Mouse (Mus musculus) CH12.LX (cell line): Measurements from ENCODE around the gene Cdc14a. TPM values are rescaled to one million over a fixed set of nuclear protein-coding genes. Genes with fewer than 3 reads are reported as not detected.

Experiments
- DNase-seq: peaks from one replicate; pipeline ENCODE4 v3.0.0-alpha.2; 2013; ENCODE audit errors: extremely low read depth
- H3K27ac ChIP-seq: 2 replicates; pipeline ENCODE4 v1.5.1; 2012; ENCODE audit warnings: low read depth, mild to moderate bottlenecking, control low read depth, moderate library complexity; ENCODE audit not compliant: insufficient read depth
- H3K27me3 ChIP-seq: replicated peaks from 2 replicates; pipeline ENCODE3; 2012; ENCODE audit warnings: inconsistent platforms
- H3K36me3 ChIP-seq, 2 experiments: replicated peaks in 1 of 2; 2 replicates each; pipeline versions ENCODE3 to v1.6.1; 2012; ENCODE audit warnings: inconsistent platforms in 1 of 2, low read length in 1 of 2, mild to moderate bottlenecking in 1 of 2, mixed read lengths in 1 of 2, moderate library complexity in 1 of 2; ENCODE audit not compliant: control insufficient read depth in 1 of 2, insufficient read depth in 1 of 2
- H3K4me1 ChIP-seq, 2 experiments: 2 replicates each; pipeline ENCODE4 v1.6.1; 2012; ENCODE audit warnings: inconsistent platforms in 1 of 2, moderate library complexity in 1 of 2; ENCODE audit not compliant: insufficient read depth in 2 of 2, control insufficient read depth in 1 of 2
- H3K4me2 ChIP-seq: 2 replicates; pipeline ENCODE4 v1.6.1; 2012; ENCODE audit warnings: low read depth, mild to moderate bottlenecking, control low read depth; ENCODE audit not compliant: poor library complexity, insufficient read depth, severe bottlenecking
- H3K4me3 ChIP-seq, 3 experiments: fragments of 150-350 bp in 1 of 3; sonication (generic) in 1 of 3; replicated peaks in 1 of 3; 2 replicates each; pipeline versions ENCODE3 to v1.5.1; 2011 to 2012; ENCODE audit warnings: low read depth in 2 of 3, low read length in 2 of 3, mild to moderate bottlenecking in 2 of 3, moderate library complexity in 2 of 3, control low read depth in 1 of 3, improper control_type of control experiment in 1 of 3, inconsistent platforms in 1 of 3, mixed read lengths in 1 of 3; ENCODE audit not compliant: poor library complexity in 1 of 3
- H3K79me2 ChIP-seq: replicated peaks from 2 replicates; pipeline ENCODE4 v1.6.1; 2012; ENCODE audit warnings: mild to moderate bottlenecking, moderate library complexity; ENCODE audit not compliant: control insufficient read depth, poor library complexity, insufficient read depth, severe bottlenecking; ENCODE audit errors: extremely low read depth
- H3K9ac ChIP-seq: 2 replicates; pipeline ENCODE4 v1.6.1; 2012; ENCODE audit warnings: low read depth, mild to moderate bottlenecking, control low read depth, moderate library complexity; ENCODE audit not compliant: insufficient read depth
- H3K9me3 ChIP-seq: replicated peaks from 2 replicates; pipeline ENCODE3; 2012; ENCODE audit warnings: low read length, inconsistent platforms, mixed read lengths
- BHLHE40 ChIP-seq: IDR thresholded peaks from 2 replicates; pipeline ENCODE4 v1.6.1; 2011; ENCODE audit warnings: mild to moderate bottlenecking, low read depth, low read length, improper control_type of control experiment
- ETS1 ChIP-seq: conservative IDR thresholded peaks from 2 replicates; pipeline ENCODE4 v1.6.1; 2012; ENCODE audit warnings: low read depth, mild to moderate bottlenecking, inconsistent platforms, low read length, improper control_type of control experiment, moderate library complexity
- KAT2A ChIP-seq: IDR thresholded peaks from 2 replicates; pipeline ENCODE4 v1.6.1; 2012; ENCODE audit warnings: low read length, improper control_type of control experiment, inconsistent platforms; ENCODE audit not compliant: insufficient replicate concordance
- MAZ ChIP-seq: IDR thresholded peaks from 2 replicates; pipeline ENCODE4 v1.6.1; 2012; ENCODE audit warnings: low read depth, mild to moderate bottlenecking, inconsistent platforms, low read length, improper control_type of control experiment, moderate library complexity
- TBP ChIP-seq: conservative IDR thresholded peaks from 2 replicates; pipeline ENCODE4 v1.6.1; 2011; ENCODE audit warnings: low read depth, low read length, improper control_type of control experiment
- ZMIZ1 ChIP-seq: IDR thresholded peaks from 2 replicates; pipeline ENCODE4 v1.6.1; 2012; ENCODE audit warnings: low read depth, mild to moderate bottlenecking, inconsistent platforms, low read length, improper control_type of control experiment
- ZNF384 ChIP-seq: IDR thresholded peaks from 2 replicates; pipeline ENCODE4 v1.6.1; 2012; ENCODE audit warnings: low read depth, low read length, improper control_type of control experiment, inconsistent platforms
- dilution Hi-C: fragments of 300-500 bp; cut with MboI; formaldehyde crosslinking; loops from 2 replicates; pipeline ENCODE4 v1.14.3; 2020; ENCODE audit warnings: low sequenced_read_pairs; ENCODE audit not compliant: extremely low pct_unique_long_range_greater_than_20kb, extremely low pct_ligation_motif_present
- in situ Hi-C: fragments of 300-500 bp; cut with MboI; formaldehyde crosslinking; loops from 3 replicates; pipeline ENCODE4 v1.14.3; 2019; ENCODE audit warnings: low sequenced_read_pairs, low pct_ligation_motif_present, low pct_unique_long_range_greater_than_20kb, mixed read lengths
- polyA plus RNA-seq: library from polyadenylated mRNA; unstranded; fragments of >175 nt; gene quantifications from 2 replicates; pipeline ENCODE4 v1.2.1, GENCODE M21; 2012; ENCODE audit warnings: low read depth; ENCODE audit not compliant: insufficient read length
- total RNA-seq, 2 experiments: library from RNA; depleted of rRNA; stranded (reverse); fragments of 300-350 nt in 1 of 2; fragments of >200 nt in 1 of 2; gene quantifications; 2 replicates each; pipeline ENCODE4 v1.2.3; 2012 to 2014

Gene Cdc14a
- total and polyA plus RNA-seq, 3 experiments: 9.4 to 12.1 (median 9.8) TPM

DNA sequence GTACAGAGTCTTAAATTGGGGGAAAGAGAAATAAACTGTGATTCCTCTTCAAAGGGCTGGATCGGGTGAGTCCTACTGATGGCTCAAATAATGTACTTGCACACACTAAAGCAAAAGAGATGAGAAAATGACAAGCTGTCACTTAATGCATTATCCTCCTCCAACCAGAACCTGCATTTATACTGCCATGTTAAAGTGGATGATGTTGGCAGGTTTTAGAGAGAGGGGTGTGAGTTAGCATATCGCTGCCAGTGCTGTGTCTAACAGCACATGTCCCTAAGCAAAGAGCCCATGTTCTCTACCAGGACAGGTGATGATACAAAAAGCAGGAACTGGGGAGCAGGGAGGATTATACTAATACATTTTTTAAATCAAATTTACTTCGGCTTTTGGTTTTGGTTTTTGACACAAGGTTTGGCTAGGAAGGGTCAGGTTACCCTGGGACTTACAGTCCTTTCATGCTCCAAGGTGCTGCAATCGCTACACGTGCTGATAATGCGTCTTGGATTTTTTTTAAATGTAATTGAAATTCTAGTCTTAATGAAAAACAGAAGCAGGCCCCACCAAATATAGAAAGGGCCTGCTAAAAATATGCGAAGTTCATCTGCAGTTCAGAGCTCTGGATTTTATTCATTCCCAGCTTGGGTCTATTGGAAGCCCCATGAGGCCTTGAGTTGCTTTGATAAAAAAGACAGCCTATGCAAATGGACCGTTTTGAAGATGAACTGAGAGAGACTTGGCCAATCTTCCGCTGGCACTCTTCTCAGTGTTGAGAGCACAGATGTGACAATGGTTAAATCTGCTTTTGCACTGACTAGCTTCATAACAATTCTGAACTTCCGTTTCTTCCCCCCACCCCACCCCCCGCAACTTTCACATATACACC lies 195.2 kb downstream of the Cdc14a start:
- Histone ChIP-seq H3K36me3 (no peaks in the 10 kb centered on the region), H3K4me2 (peak overlapping the region; percentile 48), H3K27ac (no peak overlapping the region), H3K4me3 (no peak overlapping the region), H3K4me1 (peaks cover 11 to 42% of the 10 kb centered on the region in 2 experiments), H3K9me3 (no peaks in the 10 kb centered on the region), H3K79me2 (no peaks in the 10 kb centered on the region), H3K27me3 (no peaks in the 10 kb centered on the region), H3K9ac (no peak overlapping the region)
- peak; percentile 53 for TF ChIP-seq BHLHE40
- TF ChIP-seq ZNF384: 0 out of 2 replicates have a peak, but pooled peaks have one; percentile 9
- TF ChIP-seq ETS1: no peak
- no peak for TF ChIP-seq ZMIZ1
- in situ Hi-C loops (no loop called here), dilution Hi-C loops (no loop called here)
- peak; percentile 41 for DNase-seq

DNA sequence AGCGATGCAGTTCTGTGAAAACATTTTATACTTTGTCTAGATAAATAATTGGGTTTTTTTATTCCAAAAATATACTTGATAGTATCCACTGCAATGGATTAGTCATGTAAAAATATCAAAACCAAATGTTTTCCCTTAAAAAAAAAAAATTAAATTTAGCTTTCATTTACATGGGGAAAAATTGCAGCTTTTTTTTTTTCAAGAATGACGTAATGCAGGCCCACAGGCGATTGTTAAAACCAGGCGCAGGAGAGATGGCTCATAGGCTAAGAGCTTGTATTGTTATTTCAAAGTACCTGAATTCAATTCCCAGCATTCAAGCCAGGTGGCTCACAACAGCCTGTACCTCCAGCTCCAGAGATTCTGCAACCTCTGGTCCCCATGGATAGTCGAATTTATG lies 196.4 kb downstream of the Cdc14a start:
- peaks cover 7 to 43% of the 10 kb centered on the region in 2 experiments for H3K4me1 ChIP-seq
- H3K27ac ChIP-seq: no peak overlapping the region
- H3K9ac ChIP-seq: no peak overlapping the region
- no peaks in the 10 kb centered on the region for H3K9me3 ChIP-seq
- no peaks in the 10 kb centered on the region for H3K27me3 ChIP-seq
- no peaks in the 10 kb centered on the region for H3K79me2 ChIP-seq
- no peak for DNase-seq
- no peak overlapping the region for H3K4me3 ChIP-seq
- TF ChIP-seq KAT2A (no peak), ZNF384 (peak; percentile 72)
- dilution Hi-C loops (no loop called here), in situ Hi-C loops (no loop called here)
- no peak overlapping the region for H3K4me2 ChIP-seq
- H3K36me3 ChIP-seq: no peaks in the 10 kb centered on the region

DNA sequence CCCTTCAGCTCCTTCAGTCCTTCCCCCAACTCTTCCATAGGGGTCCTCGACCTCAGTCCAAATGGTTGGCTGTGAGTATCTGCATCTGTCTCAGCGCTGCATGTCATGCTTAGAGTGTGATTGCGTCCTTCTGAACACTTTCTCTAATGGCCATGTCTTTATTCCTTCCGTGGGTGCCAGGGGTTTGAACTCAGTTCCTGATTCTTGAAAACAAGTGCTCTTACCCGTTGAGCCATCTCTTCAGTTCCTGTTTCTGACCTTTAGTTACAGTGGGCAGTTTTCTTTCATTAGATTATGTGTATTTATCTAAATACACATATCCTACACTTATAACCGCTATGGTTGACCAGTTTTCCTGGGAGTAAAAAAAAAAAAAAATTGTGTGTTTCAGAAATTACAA lies 196.9 kb downstream of the Cdc14a start:
- in situ Hi-C loops: no loop called here
- no peaks in the 10 kb centered on the region for H3K9me3 ChIP-seq
- H3K27me3 ChIP-seq: no peaks in the 10 kb centered on the region
- H3K27ac ChIP-seq: no peak overlapping the region
- no peak overlapping the region for H3K9ac ChIP-seq
- H3K4me3 ChIP-seq: no peak overlapping the region
- DNase-seq: no peak
- dilution Hi-C loops: no loop called here
- H3K4me2 ChIP-seq: no peak overlapping the region
- H3K4me1 ChIP-seq: peaks cover 10 to 43% of the 10 kb centered on the region in 2 experiments
- no peaks in the 10 kb centered on the region for H3K79me2 ChIP-seq
- TF ChIP-seq TBP: 0 out of 2 replicates have a peak, but pooled peaks have one; percentile 55
- TF ChIP-seq MAZ: no peak
- no peaks in the 10 kb centered on the region for H3K36me3 ChIP-seq

Other genes starting within 250 kb of the Cdc14a start
- gene Gpr88, start 170.5 kb downstream of the Cdc14a start, total RNA-seq (2012; rRNA removed): not detected in 2 replicates
- gene Gpr88, start 170.5 kb downstream of the Cdc14a start, total RNA-seq (2014; rRNA removed): not detected in 2 replicates
- gene Gpr88, start 170.5 kb downstream of the Cdc14a start, polyA plus RNA-seq: not detected in 2 replicates
- gene Rtca, start 84.2 kb upstream of the Cdc14a start, total RNA-seq (2012; rRNA removed): 57.8 and 67.3 TPM in 2 replicates
- gene Rtca, start 84.2 kb upstream of the Cdc14a start, total RNA-seq (2014; rRNA removed): 72.7 and 80.1 TPM in 2 replicates
- gene Rtca, start 84.2 kb upstream of the Cdc14a start, polyA plus RNA-seq: 75.5 and 91.6 TPM in 2 replicates
- 11.2 and 13.3 TPM in 2 replicates for gene Dbt, start 89.0 kb upstream of the Cdc14a start, total RNA-seq (2012; rRNA removed)
- 20.4 and 24.9 TPM in 2 replicates for gene Dbt, start 89.0 kb upstream of the Cdc14a start, total RNA-seq (2014; rRNA removed)
- 21.3 and 25.3 TPM in 2 replicates for gene Dbt, start 89.0 kb upstream of the Cdc14a start, polyA plus RNA-seq
- gene Lrrc39, start 138.9 kb upstream of the Cdc14a start, total RNA-seq (2012; rRNA removed): 0.38 and 0.42 TPM in 2 replicates
- not detected in 2 replicates for gene Lrrc39, start 138.9 kb upstream of the Cdc14a start, total RNA-seq (2014; rRNA removed)
- 0.69 and 0.74 TPM in 2 replicates for gene Lrrc39, start 138.9 kb upstream of the Cdc14a start, polyA plus RNA-seq
- gene Sass6, start 170.9 kb upstream of the Cdc14a start, total RNA-seq (2012; rRNA removed): 10.0 and 12.5 TPM in 2 replicates
- gene Sass6, start 170.9 kb upstream of the Cdc14a start, total RNA-seq (2014; rRNA removed): 12.4 and 14.2 TPM in 2 replicates
- gene Sass6, start 170.9 kb upstream of the Cdc14a start, polyA plus RNA-seq: 23.1 and 24.6 TPM in 2 replicates
- gene Trmt13, start 190.6 kb upstream of the Cdc14a start, total RNA-seq (2012; rRNA removed): 11.1 and 13.9 TPM in 2 replicates
- gene Trmt13, start 190.6 kb upstream of the Cdc14a start, total RNA-seq (2014; rRNA removed): 9.9 and 15.5 TPM in 2 replicates
- gene Trmt13, start 190.6 kb upstream of the Cdc14a start, polyA plus RNA-seq: 18.3 and 20.9 TPM in 2 replicates
- 27.0 and 34.0 TPM in 2 replicates for gene Mfsd14a, start 238.6 kb upstream of the Cdc14a start, total RNA-seq (2012; rRNA removed)
- gene Mfsd14a, start 238.6 kb upstream of the Cdc14a start, total RNA-seq (2014; rRNA removed): 64.5 and 70.4 TPM in 2 replicates
- 43.8 and 45.9 TPM in 2 replicates for gene Mfsd14a, start 238.6 kb upstream of the Cdc14a start, polyA plus RNA-seq